ENCODE assay signal across 8 mouse cellular contexts in the genomic region with DNA sequence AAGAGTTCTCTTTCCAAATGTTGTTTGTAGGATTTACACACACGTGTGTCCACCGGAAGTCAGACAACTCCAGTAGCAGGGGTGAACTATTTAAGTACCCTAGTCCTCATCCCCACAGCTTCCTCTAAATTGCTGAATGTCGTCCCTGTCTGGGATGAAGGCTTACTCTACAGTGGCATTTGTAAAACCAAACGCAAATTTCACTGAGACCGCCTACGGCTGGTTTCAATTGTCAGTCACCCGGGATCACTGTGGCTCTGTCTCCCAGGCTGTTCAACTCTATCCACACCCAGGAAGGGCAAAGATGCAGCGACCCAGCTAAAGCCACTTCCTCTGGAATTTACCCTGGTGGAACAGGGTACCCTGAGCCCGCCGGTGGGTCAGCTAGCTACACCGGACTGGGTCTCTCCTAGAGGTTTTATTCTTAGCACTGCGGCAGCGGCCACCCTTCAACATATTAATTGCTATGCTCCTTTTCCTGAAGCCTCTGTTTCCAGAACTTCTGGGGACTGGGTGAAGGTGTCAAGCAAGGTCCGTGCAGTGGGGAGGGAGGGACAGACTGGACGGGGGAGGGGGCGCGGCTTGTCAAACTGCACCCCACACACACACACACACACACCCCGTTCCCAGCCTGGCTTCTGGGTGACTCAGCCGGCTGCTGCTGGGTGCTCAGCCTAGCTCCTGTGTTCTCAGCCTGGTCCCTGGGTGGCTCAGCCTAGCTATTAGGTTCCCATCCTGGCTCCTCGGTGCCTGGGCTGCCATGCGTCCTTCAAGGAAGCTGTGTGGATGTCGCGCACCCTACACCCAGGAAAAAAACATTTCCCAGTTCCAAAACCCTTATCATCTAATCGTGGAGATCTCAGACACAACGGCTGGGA. TPM values are rescaled to one million over a fixed set of nuclear protein-coding genes. Genes with fewer than 3 reads are reported as not detected.
DNase-seq lines count a peak whose midpoint lies in the region; ATAC-seq and TF ChIP-seq lines count a peak whose summit lies in the region.

No protein-coding gene starts in this region.

- peak; percentile 57 to 62 for DNase-seq in left cerebral cortex, adult 18-20 months (ENCODE audit: low spot score in 2 of 2)
- no peak for DNase-seq in left cerebral cortex, adult 11 months (ENCODE audit: low spot score)
- DNase-seq in cerebellum, adult 2 months: peak; percentile 34
- DNase-seq in forebrain, postnatal 0 days: no peak
- peak; percentile 43 to 56 for DNase-seq in kidney, postnatal 4 days
- peak; percentile 63 for DNase-seq in lung, embryonic 14.5 days
- DNase-seq in retina, postnatal 1 day: peak; percentile 39

- H3K27me3 ChIP-seq in cerebellum, adult 2 months (ENCODE audit: control insufficient read depth, insufficient read depth, low read length): no peaks in the 10 kb centered on the region
- no peaks in the 10 kb centered on the region for H3K27me3 ChIP-seq in forebrain, postnatal 0 days (ENCODE audit: insufficient read depth, low read length)
- H3K27me3 ChIP-seq in lung, embryonic 14.5 days (ENCODE audit: insufficient read depth, low read length): peaks cover 5% of the 10 kb centered on the region

- peak overlapping the region; percentile 62 for H3K9ac ChIP-seq in forebrain, postnatal 0 days
- H3K9ac ChIP-seq in lung, embryonic 14.5 days: peak overlapping the region; percentile 65

- H3K4me1 ChIP-seq in cerebellum, adult 2 months (ENCODE audit: control insufficient read depth, insufficient read depth, low read length): no peaks in the 10 kb centered on the region
- peaks cover 9% of the 10 kb centered on the region; the same call in 1 of the 2 replicates for H3K4me1 ChIP-seq in forebrain, postnatal 0 days (ENCODE audit: insufficient read depth)
- H3K4me1 ChIP-seq in lung, embryonic 14.5 days (ENCODE audit: insufficient read depth): peaks cover 8% of the 10 kb centered on the region; the same call in 1 of the 2 replicates

- peak overlapping the region; percentile 57 for H3K4me3 ChIP-seq in cerebellum, adult 2 months (replicated peaks; ENCODE audit: insufficient read depth, low read depth, low read length)
- peak overlapping the region; percentile 58 for H3K4me3 ChIP-seq in forebrain, postnatal 0 days (ENCODE audit: low read depth, low read length)
- H3K4me3 ChIP-seq in lung, embryonic 14.5 days (ENCODE audit: low read depth, low read length): peak overlapping the region; percentile 67

- no peak for TF ChIP-seq CTCF in cerebellum, adult 2 months (IDR thresholded peaks at IDR 0.05; ENCODE audit: borderline replicate concordance, insufficient read depth, low read depth, low read length)
- TF ChIP-seq CTCF in forebrain, postnatal 0 days (IDR thresholded peaks at IDR 0.05; ENCODE audit: low read depth): no peak
- no peak for TF ChIP-seq CTCF in lung, embryonic 14.5 days (IDR thresholded peaks at IDR 0.05; ENCODE audit: low read depth)

- 12% methylated on average over 25 of the region's 25 CpGs for WGBS in cerebellum, adult 2 months
- 6% methylated on average over 25 of the region's 25 CpGs for WGBS in forebrain, postnatal 0 days
- WGBS in lung, embryonic 14.5 days: 5% methylated on average over 24 of the region's 25 CpGs

- no peak overlapping the region for H3K27ac ChIP-seq in cerebellum, adult 2 months (ENCODE audit: insufficient read depth, low read length)
- peak overlapping the region; percentile 69; the same call in 1 of the 2 replicates for H3K27ac ChIP-seq in forebrain, postnatal 0 days (ENCODE audit: low read depth, low read length)
- peak overlapping the region; percentile 54 for H3K27ac ChIP-seq in lung, embryonic 14.5 days (ENCODE audit: low read depth)

- no peak for TF ChIP-seq POLR2A in cerebellum, adult 2 months (IDR thresholded peaks at IDR 0.05; ENCODE audit: borderline replicate concordance, insufficient read depth, low read length)

- H3K4me2 ChIP-seq in forebrain, postnatal 0 days (ENCODE audit: low read depth): peak overlapping the region; percentile 87
- H3K4me2 ChIP-seq in lung, embryonic 14.5 days: peak overlapping the region; percentile 95

- ATAC-seq in forebrain, postnatal 0 days: peak; percentile 52
- ATAC-seq in lung, embryonic 14.5 days (ENCODE audit: insufficient read depth): peak; percentile 57
- ATAC-seq in activated CD4-positive, CD25-positive, alpha-beta regulatory T cell, adult 4 months: no peak

- no peaks in the 10 kb centered on the region for H3K9me3 ChIP-seq in forebrain, postnatal 0 days (ENCODE audit: low read length)
- no peaks in the 10 kb centered on the region for H3K9me3 ChIP-seq in lung, embryonic 14.5 days (ENCODE audit: low read depth, low read length)

- no peaks in the 10 kb centered on the region for H3K36me3 ChIP-seq in forebrain, postnatal 0 days (ENCODE audit: insufficient read depth)
- H3K36me3 ChIP-seq in lung, embryonic 14.5 days (ENCODE audit: insufficient read depth): 0 out of 2 replicates have a peak, but pooled peaks cover 4% of the 10 kb centered on the region

RNA-seq across cellular contexts. Expression of a gene that starts 1.3 kb away (rescaled TPM):
- total RNA-seq in left cerebral cortex, adult 18-20 months (2021): 10 to 100 TPM; 79.4 to 79.9 TPM
- polyA plus RNA-seq in cerebellum, adult 2 months (2012; rRNA removed): 47.3 and 55.1 TPM in 2 replicates
- 19.9 and 27.8 TPM in 2 replicates for total RNA-seq in forebrain, postnatal 0 days (2014; rRNA removed)
- 3.9 and 9.2 TPM in 2 replicates for polyA plus RNA-seq in forebrain, postnatal 0 days (2015; fragmentation: Nextera tagmentation; extraction: Ambion mirVana)
- 42.5 and 46.5 TPM in 2 replicates for polyA plus RNA-seq in lung, embryonic 14.5 days (2014; fragmentation: Nextera tagmentation; extraction: Ambion mirVana)
- 1 to 10 TPM; 6.0 to 8.3 TPM for polyA plus RNA-seq in activated CD4-positive, CD25-positive, alpha-beta regulatory T cell, adult 4 months (2017; shearing (Covaris generic))

Comparison
In these comparisons a context has a peak if more than half of its experiments do, and no peak if none do; other contexts are left out.
1. DNase-seq: peak in left cerebral cortex, adult 18-20 months (2 of 2), cerebellum, adult 2 months (2 of 2), kidney, postnatal 4 days (2 of 2), lung, embryonic 14.5 days (single experiment) and retina, postnatal 1 day (single experiment); none in left cerebral cortex, adult 11 months (single experiment) and forebrain, postnatal 0 days (single experiment).
2. Peak in every context shown above with its lines, with median percentiles within 50 percentile points of each other: H3K4me3 ChIP-seq.